Mouse (Mus musculus) heart, adult 8-10 months (tissue): ENCODE measurements at regions not wholly inside any gene's neighbourhood (a gene's known extent, or its start where the extent isn't known, plus 50 kb on each side); places are given as distances from the start of the nearest gene placed in this dataset.

Source experiments
- DNase-seq: peaks from one replicate; pipeline ENCODE4 v3.0.0; 2022; ENCODE audit warnings: low spot score

DNA sequence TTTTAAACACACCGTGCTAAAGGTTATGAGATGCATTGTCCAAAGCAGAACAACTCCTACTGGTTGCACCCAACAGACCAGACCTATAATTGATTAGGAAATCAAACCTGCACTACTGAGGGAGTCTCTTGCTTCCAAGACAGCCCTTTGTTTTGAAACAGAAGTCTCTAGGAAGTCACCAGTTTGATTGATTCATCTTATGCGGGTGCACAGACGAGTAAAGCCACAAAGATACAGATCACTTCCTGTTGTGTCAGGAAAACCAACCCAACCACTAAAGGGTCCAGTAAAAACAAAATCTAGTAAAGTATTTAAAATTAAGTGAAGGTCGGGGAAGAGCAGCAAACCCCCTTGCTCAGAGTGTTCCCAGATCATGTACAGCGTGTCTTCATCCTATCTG, 58.3 kb upstream of the N6amt1 start:
- DNase-seq, result no peak

DNA sequence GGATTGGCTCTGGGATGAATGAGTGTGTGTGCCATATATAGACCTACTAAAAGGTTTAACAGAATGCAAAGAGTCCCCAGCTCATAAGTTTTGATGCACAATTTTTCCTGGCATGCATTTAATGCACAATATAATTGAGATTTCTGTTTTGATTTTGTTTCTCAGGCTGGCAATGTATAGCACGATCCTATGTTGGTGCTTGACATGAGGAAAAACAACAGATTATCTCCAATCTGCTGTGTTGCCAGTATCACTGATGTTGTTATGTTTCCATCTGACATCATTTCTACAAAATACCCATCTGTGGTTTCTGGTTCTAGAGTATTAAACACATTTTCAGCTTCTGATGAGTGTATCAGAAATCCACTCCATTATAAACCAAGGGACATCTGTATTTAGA, 61.2 kb upstream of the N6amt1 start:
- no peak for DNase-seq

DNA sequence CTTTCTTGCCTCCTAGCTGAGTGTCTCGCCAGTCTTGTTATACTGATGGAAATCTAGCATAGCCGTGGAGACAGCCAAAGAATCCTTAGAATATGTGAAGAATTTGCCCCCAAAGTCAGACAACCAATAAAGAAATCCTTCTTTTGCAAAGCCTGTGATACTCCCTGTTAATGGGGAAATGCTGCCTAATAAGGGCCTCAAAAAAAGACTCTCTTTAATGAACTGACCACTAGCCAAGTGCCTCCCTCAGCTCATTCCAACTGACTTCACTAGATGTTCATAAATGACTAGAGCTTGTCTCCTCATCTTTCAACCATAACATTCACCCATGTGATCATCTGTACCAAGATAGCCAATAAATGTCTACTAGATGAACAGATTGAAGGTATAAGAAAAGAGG, 62.3 kb upstream of the N6amt1 start:
- no peak for DNase-seq

DNA sequence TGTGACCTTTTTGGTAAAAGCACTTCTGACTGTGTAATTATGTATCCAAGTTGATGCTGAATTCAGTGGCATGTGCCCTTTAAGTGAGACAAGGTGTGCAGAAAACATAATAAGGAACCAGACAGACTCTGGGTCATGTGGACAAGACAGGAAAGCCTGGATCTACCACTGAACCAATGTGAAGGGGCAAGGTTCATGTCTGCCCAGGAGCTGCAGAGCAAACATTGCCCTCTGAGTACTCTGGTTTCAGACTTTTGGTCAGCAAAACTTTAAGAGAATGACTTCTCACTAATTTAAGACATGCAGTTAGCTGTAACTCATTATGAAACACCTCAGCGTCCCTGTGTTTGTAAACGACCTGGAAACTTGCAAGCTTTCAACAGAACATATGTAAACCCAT, 68.3 kb upstream of the N6amt1 start:
- no peak for DNase-seq

DNA sequence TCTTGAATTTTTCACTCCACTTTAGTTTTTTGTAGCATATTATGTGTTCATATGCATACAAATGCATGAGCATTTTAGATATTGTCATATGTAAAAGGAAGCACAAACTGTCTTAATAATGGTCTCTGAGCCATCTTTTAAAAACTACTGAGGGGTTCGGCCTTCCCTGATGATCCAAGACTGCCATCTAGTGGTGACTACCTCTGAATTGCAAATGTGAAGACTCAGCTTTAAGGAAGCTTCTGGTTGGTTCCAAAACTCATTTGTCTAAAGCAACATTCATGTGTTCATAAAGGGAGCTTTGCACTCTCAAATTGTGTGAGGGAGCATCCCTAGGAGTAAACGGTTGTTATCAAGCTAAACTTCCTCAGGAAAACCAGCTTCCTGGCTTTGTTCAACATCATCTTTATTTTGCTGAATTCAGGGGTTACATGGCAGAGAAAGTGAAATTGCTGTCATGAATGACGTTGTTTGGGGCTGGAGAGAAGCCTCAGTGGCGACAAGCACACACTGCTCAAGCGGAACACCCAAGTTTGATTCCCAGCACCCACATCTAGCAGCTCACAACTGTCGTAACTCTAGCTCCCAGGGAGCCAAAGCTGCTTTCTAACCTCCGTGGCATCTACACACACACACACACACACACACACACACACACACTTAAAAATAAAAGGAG, 69.0 kb upstream of the N6amt1 start:
- DNase-seq, result no peak

- DNase-seq, result no peak
Observed at GRCm38 (mm10) chr16:87278518-87278917, 75.5 kb upstream of the N6amt1 start.

- DNase-seq, result no peak
Observed at GRCm38 (mm10) chr16:87272363-87272762, 81.6 kb upstream of the N6amt1 start.

DNA sequence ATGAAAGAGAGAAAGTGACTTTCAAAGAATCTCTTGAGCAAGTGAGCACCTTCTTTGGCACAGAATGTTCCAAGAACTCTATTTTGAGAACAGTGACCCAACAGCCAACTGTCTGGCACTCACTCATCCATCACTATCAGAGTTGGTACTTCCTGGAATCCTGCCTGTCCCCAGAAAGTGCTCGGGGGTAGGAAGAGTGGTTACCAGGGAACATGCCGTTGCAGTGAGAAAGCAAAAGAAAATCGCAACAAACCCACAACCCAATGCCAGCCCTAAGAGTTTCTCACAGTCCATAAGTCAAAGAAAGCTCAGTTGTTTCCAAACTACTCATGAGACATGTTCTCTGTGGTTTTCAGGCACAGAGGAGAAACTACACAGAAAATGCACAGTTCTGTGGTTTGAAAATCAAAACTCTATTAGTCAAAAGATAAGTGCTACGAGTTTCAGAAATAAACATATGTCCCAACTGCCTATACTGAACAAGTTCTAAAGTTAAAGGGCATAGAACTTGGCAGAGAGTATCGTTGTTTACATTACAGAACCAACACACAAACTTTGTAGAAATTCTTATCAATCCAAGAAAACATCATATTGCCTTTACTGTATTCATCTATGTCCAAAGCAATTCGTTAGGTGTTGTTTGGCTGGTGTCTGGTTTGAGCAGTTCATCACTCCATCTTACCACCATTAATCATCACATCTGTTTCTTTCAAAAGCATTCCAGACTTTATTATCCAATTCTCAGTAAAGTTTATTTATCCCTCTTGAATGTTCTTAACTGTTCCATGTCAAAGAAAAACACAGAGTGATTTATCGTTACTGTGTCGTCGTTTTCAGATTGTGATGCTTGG, 85.8 kb upstream of the N6amt1 start:
- DNase-seq, result no peak

DNA sequence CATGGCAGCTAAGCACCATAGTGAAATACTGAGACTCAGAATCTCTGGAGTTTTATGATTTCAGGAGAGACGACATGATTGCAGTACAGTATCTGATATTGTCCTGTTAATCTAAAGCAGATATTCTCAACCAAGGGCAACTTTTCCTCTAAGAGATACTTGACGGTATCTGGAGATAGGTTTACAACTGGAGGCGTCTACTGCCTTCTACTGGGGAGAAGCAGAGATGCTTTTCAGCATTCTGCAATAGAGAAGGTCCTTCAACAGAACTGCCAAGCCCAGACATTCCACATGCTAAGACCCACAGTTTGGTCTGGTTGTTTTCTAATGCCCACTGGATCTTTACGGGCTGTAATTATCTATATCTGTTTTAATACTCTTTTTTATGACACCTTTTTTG, 86.5 kb upstream of the N6amt1 start:
- DNase-seq, result no peak

DNA sequence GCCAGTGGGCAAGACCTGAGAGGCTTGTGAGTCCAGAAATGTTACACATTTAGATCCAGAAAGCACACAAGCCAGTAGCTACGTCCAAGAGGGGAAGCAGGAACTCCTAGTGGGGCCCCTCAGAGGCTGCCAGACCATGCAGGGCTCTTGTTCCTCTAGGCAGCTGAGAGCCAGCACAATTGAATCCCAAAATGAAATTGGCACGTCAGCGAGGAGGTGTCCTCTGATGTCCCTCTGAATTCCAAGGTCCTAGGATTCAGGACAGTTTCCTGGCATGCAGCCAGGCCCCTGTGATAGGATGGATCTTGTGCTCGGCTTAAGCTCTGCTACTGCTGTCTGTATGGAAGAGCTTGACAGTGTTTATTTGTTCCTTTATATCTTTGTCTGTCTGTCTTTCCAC, 90.4 kb upstream of the N6amt1 start:
- DNase-seq, result peak; percentile 81

- no peak for DNase-seq
Observed at GRCm38 (mm10) chr16:87263041-87263440, 90.9 kb upstream of the N6amt1 start.

DNA sequence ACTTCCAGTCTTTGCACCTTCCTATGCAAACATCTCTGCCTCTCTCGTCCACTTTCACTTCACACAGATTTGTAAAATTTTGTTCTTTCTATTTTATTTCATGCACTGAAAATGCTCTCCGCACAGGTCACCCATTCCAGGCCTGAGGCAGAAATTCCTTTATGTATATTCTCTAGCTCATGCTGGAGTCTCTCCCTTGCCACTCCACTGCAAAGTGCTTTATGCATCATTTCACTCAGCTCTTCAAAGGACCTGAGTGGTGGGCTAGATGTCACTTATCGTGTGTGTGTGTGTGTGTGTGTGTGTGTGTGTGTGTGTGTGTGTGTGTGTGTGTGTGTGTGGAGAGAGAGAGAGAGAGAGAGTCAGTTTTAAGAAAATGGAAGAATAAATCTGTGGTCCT, 91.5 kb upstream of the N6amt1 start:
- no peak for DNase-seq

- peak; percentile 92 for DNase-seq
Observed at GRCm38 (mm10) chr16:87261527-87261926, 92.5 kb upstream of the N6amt1 start.

GRCm38 (mm10) chr16:87254736-87255135, 99.2 kb upstream of the N6amt1 start:
- DNase-seq, result no peak

GRCm38 (mm10) chr16:87250531-87250930, 103.5 kb upstream of the N6amt1 start:
- DNase-seq, result peak; percentile 32

DNA sequence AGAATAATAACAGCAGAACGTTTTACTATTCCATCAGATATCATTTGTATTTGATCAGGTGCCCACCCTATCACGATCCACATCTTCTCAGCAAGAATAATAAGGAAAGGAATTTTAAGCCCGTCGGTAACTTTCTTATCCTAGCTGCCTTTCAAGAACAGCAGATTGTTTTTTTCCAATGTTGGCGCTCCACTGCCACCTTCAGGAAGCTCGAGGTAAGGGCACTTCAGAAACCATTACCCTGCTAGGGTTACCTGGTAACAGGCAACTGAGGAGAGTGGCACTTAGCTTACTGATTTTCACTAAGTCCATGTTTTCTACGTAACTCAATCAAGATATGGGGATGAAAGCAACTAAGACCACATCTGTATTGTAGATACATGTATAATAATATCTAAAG, 104.1 kb upstream of the N6amt1 start:
- DNase-seq, result no peak

GRCm38 (mm10) chr16:87248501-87249030, 105.4 kb upstream of the N6amt1 start:
- no peak for DNase-seq

GRCm38 (mm10) chr16:87245933-87246791, 107.8 kb upstream of the N6amt1 start:
- peak; percentile 77 for DNase-seq

GRCm38 (mm10) chr16:87245441-87245840, 108.5 kb upstream of the N6amt1 start:
- DNase-seq, result no peak

DNA sequence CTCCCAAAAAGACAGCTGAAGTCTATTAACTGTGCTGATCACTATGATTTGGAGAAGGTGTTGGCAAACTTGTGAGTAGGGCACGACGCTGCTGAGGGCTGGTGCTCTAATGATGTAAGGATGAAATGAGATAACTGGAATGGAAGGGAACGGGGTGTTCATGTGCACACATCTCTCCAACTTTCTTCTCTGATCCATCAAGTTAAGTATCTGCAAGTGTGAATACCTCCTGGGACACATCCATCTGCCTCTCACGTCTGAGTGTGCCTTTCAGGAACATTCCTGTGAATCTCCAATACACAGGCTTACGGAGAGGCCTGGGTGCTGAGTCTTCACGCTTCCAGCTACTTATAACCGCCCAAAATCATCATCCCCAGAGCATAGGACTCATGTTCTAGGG, 112.0 kb upstream of the N6amt1 start:
- DNase-seq, result no peak

GRCm38 (mm10) chr16:87239105-87239504, 114.9 kb upstream of the N6amt1 start:
- no peak for DNase-seq

GRCm38 (mm10) chr16:87234199-87234598, 119.8 kb upstream of the N6amt1 start:
- no peak for DNase-seq
